Mouse (Mus musculus) spleen, postnatal 14 days (tissue): ENCODE data around the gene Pitx2.

ENCODE experiments used
- DNase-seq, 2 experiments: peaks; one replicate each; pipeline ENCODE4 v3.0.0; 2021 to 2022; ENCODE audit warnings: low spot score in 2 of 2

Pitx2 gene

DNA sequence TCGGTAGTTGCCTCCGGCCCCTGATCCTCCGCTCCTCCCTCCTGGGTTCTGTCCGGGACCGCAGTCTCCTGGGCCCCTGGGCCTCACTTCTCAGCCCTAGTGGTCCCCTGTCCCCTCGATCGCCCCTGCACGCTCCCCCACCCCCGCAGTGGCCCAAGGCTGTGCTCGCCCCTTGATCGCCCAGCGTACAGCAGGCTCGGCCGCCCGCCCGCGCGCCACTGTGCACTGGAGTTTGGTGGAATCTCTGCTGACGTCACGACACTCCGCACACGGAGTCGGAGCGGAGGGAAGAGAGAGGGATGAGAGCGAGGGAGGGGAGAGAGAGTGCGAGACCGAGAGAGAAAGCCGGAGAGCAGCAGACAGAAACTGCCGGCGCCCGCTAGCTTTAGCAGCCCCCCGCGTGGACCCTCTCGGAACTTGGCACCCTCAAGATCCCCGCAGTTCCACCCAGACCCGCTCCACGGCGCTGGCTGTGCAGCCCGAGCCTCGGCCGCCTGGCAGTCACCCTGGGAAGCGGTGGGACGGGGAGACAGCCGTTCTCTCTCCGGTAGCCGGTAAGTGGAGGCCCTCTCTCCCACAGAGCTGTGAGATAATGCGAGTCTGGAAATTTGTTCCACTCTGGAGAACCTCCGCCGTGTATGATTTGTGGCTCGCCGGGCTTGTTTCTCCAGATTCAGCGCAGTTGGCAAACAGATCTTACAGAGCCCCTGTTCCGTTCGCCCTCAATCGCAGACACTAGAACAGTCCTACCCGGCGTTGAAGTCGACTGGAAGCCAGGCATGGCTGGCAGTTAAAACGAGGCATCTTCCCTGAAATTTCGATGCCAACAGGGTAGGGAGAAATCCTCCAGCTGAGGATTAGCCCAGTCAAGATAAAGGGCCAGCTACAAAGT lies at the start of gene Pitx2:
Pitx2 (plus strand) TSS at position 270 of the 892 bp plus-strand sequence.
- DNase-seq = no peak

DNA sequence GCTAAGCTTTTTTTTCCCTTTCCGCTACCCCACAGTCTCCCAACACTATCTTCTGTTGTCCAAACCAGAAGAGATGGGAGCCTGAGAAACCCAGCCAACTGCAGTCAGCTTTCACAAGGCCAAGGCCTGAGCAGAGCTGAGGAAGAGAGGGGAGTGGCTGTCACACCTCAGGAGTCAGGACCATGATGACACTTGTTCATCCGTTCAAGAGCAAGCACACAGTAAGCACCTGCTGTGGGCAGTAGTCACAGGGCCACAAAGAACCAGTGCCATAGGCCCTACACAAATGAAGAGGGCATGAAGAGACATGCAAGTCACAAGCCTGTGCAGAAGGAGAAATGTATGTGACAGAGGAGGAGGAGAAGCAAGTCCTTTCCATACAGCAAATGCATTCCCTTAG lies 49.7 kb upstream of the Pitx2 start:
- no peak for DNase-seq

DNA sequence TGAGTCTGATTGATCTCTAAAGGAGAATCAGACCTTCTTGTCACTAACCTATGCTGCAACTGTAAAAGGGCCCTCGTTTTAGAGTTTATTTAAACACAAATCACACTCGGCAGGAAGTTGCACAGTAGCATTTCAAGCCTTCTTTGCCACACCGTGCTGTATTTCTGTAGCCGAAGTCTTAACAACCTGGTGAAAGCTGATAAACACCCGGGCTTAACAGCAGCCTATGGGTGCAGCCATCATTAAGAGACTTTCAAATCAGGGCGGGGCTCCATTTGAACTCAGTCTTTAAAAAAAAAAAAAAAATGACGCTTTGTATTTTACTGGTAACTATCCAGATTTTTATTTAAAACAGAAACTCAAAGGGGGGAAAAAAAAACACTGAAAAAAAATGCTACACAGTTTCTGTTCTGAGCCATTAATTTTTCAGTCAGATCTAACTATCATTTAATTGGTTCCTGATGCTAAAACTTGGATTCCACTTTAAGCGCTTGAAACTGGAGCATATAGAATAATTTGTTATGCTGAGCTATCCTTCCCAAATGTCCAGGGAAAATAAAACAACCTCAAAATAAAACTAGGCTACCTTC lies 48.5 kb upstream of the Pitx2 start:
- no peak for DNase-seq

DNA sequence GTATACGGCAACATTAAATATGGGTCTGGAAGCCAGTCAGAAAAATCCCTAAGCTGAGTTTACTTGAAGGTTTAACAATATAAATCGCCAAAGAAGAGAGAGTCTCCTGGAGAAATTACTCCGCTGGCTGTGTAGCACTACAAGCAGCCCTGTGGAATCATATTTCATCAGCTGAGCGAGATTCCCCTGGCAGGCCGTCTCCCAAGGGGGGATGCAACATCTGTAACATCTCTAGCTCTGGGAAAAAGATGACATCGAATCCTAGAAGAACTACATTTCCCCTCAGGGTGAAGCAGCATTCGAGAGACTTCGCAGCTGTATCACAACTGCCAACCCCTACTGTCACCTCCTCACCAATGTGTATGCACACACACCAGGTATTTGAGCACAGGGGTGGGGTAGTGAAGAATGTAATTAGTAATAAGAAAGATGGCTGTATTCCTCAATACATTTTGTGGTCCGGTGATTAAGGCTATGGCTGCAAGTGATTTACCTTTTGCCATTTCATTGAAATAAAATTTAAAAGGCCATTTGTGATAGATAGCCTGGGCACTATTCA lies 40.8 kb upstream of the Pitx2 start:
- no peak for DNase-seq

DNA sequence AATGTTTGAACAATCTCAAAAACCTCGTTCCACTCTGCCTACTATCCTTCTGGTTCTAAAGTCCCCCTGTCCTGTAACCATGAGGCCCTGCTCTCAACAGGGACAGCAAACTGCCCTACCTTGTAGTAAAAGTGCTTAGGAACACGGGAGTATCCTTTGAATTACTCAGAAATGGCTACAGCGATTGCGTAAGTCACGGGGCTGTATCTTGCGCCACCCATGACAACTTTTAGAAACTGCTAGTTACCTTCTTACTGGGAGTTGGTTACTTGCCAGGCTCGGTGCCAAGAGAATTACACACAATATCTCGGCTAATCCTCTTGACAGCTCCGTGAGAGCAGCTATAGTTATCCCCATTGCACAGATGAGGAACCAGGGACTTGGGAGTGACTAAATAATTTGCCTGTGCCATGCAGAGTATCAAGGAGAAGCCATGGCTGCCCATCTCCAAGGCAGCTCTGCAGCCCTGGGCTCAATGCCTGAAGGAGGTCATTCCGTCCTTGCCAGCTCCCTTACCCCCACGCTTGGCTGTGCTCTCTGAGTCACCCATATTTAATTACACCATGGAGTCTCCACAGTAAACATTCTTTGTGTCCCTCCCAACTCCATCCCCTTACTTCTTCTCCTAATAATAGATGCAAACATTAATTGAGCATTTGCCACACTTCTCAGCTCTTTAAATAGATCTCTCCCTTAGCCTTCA lies 38.2 kb upstream of the Pitx2 start:
- DNase-seq = no peak

DNA sequence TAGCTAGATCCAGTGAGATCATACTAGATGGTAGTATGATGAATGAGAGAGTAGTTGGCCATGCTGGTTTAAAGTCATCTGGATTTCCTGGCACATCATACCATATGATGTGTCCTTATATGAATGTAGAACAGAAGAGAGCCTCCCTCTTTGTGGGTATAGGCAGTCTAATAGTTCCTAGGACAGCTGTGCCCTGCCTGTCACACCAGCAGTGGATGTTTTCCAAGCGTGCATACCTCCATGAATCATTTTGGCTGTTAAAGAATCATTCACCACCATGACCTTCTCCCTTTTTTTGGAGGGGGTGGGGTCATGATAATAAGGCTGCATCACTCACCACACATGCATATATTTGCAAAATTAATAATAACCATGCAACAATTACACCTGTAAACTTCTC lies 35.4 kb upstream of the Pitx2 start:
- DNase-seq = no peak

DNA sequence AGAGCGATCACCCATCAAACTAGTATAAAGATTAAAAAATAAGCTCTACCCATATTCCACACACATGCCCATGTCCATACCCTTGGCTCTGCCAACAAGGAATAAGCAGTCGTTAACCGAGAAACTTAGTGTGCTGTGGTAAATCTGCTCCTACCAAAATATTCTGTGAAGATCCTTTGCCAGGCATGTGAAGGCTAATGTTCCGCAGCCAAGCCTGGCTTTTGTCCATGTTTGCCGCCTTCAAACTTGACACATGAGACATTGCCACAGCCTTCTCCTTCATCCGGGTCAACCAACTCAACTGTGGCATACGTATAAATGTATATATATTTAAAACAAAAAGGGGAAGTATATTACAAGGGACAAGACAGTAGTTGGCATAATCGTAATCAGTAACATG lies 34.0 kb upstream of the Pitx2 start:
- DNase-seq = no peak

DNA sequence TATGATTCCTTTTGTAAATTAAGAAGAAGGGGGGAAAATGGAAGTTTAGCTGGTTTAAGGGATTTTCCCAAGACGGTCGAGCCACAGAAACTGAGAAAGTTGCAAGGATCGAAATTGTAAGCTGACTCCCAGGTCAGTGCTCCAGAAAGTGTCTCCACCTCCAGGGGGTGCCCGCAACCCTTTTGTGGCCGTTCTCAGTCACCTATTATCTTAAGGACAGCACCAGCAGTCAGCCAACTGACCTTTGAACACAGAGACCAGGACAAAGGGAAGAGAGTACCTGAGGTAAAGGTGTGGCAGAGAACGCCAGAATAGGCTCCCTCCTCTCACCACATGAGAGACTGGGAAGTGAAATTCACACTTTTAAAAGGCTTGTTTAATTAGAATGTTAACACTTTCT lies 33.0 kb upstream of the Pitx2 start:
- DNase-seq = no peak

DNA sequence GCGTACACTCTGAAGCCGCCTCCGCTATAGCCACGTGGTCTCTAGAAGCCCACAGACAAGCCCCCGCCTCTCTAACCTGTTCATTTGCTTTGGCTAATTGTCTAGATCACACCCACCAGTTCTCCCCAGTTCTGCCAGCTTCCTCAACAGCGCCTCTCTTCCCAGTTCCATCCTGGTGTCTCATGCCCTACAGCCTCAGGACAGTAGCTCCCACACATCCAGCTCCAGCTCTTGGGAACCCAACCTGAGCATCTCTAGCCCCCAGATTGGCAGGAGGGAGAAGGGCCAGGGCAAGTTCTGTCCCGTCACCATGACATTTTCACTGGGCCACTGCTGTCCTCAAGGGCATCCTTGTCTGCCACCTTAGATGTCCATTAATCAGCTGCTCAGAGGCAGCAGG lies 29.3 kb upstream of the Pitx2 start:
- no peak for DNase-seq

DNA sequence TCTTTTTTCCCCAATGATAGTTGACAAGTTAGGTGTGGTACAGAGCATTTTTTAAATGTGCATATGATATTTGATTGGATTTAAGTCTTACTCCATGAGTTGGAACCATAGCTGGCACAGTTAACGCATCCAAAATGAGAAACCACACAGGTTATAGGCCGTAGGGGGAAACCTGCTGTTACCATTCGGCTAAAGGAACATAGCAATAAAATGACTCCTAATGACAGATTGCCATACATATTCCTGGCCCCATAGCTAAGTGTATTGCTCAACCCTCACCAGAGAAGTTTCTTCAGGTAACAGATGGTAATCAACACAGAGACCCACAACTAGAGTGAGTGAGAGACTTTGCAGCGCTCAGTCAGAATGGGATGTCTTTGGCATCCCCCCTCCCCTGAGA lies 27.9 kb upstream of the Pitx2 start:
- no peak for DNase-seq

DNA sequence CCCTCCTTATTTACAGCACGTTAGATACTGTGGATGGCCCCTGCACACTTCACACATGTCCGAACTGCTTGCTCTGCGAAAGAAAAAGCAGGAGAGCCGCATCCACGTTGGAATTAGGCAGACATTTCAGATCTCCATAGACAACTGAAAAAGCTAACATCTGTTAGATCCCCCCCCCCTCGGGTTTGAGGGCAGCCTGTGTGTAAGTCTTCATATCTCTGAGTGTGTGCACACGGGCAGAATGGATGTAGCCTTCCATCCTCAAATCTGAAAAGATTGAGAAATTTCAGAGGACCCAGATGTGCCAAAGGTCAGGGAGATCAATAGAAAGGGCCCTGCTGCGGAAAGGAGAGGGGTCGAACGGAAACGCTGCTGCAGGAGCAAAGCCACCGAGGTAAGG lies 5.2 kb upstream of the Pitx2 start:
- no peak for DNase-seq

DNA sequence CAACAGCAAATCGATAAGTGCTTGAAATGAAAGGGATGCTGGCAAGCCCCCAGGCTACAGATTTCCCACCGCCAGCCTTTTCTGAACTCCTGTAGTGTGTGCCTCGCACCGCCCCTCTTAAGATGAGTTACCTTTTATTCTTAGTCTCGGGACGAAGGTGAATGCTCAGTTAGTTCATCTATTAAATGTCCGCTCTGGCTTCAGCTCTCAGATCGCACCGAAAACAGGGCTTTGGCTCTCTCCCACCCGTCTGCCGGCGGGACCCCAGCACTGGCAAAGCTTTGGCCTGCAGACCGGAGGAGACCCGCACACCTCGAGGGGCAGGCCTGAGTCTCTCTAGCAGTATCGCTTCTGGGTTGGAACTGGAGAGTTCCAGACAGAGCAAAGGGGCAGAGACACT lies 4.6 kb upstream of the Pitx2 start:
- no peak for DNase-seq

DNA sequence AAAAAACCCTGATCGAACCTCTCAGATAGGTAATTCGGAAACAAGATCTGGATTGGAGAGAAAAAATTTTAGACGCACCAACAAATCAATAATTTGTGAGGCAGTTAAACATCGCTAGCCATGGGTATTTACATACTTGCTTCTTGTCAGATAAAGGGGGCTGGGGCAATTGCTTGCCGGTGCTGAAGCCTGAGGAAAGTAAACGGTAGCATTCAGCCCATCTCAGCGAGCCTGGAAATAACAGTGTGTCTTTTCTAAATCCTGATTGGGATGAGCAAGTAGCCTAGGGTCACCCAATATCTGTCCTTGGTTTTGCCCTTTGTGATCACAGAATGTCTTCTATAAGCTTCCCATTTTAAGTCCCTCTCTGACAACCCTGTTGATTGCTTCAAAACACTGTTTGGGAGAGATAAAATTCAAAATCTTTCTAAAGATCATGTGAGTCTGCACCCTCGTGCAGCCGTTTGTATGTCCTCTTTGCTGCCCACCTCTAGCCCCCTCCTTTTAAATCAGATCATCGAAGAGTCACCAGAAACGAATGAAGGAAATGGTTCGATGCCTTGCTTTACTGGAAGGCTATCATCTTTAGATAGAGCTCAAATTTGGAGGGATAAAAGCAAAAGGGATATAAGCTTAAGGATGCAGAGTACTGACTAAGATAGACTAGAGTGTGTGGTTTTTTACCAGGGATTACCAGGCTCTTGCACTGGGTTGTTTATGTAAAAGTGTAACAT lies 3.7 kb upstream of the Pitx2 start:
- no peak for DNase-seq

DNA sequence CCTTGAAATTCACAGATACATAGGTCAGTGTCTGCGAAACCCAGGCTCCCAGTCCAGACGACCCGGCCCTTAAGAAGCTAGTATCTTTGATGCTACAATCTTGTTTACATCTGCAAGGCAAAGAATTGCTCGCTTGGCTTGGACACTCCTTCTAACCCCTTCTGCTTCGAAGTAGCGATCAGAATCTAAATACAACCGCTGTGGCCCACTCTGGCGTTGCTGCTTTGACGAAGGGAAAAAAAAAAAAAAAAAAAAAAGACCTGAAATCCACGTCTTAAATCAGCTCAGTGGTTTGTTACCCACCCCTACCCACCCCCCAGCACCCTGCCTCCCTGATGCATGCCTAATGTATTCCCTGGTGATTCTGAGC lies 3.1 kb upstream of the Pitx2 start:
- DNase-seq = no peak

DNA sequence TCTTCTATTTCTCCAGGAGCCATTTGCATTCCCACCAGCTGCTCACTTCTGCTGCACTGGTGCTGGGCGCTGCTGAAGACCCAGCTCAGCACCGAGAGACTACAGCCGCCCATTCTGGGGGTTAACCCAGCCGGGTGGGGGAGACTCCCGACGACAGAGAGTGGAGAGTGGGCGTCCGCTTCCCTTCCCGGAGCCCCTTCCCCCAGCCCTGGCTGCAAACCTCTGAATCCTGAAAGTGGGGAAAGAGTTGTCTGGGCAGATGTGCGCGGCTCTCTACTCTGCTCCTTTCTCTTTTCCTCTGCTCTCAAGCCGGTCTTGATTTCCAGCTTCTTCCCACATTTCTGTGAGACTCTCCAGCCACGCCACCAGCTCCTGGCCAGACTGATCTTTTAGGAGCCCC lies 2.6 kb upstream of the Pitx2 start:
- DNase-seq = no peak

DNA sequence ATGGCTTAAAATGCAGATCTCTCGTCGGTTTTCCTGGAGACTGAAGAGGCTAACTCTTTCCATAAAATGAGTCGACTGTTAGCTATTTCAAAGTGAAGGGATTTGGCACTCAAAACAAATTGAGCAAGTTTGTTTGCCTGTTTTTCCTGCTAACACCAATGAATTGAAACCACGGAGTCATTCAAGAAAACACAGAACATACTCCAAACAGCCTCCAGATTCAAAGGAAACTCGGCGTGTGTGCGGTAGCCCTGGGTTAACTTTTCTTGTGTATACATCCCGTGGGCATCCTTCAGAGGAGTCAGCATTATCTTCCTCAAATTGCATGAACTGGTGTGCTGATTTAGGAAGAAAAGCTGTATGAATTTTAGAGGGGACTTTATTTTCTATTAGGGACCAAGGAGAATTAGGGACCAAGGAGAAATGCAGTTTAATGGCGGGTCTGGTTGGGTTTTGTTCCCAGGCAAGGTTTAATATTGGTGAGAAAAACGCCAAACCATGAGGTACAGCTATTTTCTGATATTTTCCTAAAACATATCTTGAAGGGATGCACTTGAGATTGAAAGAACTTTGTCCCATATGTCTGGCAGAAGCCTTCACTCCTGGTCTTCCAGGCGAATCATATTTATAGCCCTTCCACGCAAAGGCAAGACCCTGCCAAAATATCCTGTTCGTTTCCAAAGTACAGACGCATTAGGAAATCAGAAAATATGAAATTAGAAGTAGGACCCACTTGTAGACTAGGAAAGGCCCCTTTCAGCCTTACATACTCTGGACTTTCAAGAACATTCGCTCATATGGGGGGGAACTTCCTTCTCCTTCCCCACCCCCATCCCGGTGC lies 1.7 kb upstream of the Pitx2 start:
- no peak for DNase-seq

DNA sequence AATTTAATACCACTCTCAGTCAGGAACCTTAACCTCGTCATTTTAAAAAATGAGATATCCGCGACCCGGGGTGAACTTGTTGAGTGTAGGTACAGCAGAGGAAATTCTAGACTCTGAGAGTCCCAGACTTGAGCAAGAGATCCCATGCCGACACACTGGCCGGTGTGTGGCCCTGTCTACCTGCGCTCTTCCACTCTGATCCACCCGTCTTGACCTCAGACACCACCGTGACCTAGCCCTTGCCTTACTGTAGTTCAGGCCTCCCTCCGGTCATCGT lies 1.1 kb upstream of the Pitx2 start:
- DNase-seq = no peak

DNA sequence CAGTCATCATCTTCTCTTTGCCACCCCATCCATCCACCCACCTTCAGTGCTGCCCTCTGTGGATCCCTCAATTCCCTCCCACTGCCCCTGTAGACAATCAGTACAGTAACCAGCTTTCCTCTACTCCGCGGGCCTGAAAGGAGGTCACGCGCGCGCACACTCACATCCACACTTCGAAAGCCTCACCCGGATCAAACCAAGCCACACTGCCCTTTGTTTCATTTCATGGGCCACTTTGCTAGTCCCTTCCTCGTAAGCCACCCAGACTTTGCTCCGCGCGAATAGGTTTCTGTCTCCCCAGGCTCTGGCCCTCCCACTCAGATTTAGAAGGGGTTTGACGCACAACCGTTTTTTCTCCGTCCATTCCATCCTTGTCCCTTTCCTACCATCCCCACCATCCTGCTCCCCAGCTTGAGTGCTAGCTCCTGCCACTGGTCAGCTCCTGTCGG lies 494 bp upstream of the Pitx2 start:
- DNase-seq = no peak

DNA sequence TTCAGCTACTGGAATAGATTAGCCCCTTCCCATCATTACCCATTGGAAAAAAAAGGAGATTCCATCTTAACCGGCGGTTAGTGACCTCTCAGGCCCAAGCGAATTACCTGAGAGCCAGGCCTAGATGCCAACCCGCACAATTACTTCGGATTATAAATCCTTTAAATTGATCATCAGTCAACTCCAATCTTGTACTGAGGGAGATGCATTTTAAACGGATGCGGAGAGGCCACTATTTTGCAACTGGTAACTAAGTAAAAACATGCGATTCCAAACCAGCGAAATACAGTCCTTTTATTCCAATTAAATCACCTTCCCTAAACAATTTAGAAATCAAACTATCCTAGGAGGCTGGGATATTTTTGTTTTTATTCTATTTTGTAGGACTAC lies 818 bp downstream of the Pitx2 start:
- no peak for DNase-seq

DNA sequence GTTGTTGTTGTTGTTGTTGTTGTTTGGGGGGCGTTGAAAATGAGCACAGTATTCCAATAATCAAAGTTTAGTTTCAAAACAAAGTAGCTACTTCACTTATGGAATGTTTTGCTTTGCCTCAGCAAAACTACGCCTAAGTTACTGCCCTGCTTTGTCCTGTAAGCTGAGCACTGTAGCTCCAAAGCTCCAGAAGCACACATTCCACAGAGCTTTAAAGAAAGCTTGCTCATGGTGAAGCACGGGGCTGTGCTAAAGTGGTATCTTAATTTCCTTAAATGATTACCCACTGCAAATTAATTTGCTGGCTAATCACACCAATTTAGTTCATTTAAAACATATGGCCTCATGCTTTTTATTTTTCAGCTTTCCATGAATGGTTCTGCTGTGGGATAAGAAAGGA lies 1.5 kb downstream of the Pitx2 start:
- DNase-seq = no peak

DNA sequence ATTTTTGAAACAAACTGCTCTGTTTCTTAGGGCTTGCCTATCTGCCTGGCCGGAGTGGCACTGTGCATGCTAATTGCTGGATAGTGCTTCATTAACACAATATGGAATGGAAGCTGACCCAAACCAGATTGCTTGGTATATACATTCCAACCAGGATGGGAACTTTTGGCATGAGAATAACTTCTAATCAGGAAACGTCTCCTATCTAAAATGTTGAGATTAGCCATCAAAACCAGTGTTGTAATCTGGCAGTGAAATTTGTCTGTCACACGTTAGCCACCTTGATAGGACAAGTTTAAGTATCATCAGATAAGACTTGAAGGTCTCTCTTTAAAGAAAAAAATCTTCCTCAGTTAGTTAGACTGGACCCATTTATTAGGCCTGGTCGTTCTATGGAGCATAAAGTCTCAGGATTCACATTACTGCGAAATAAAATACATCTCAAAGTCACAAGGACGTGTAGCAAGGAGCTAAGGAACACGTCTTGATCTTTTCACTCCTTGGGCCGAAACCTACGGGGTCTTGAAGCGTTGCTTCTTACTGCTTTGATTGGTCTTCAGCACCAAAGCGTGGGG lies 2.1 kb downstream of the Pitx2 start:
- no peak for DNase-seq
